Mouse (Mus musculus): ENCODE measurements around the gene Lsp1.

Lsp1 gene

GRCm38 (mm10) chr7:142476795-142477452, 16.3 kb downstream of the Lsp1 start:
- peak; percentile 85 to 86 for DNase-seq

GRCm38 (mm10) chr7:142478001-142478400, 17.4 kb downstream of the Lsp1 start:
- no peak for DNase-seq

- no peak for DNase-seq
Observed at GRCm38 (mm10) chr7:142478574-142478973, 18.0 kb downstream of the Lsp1 start.

- no peak for DNase-seq
Observed at GRCm38 (mm10) chr7:142479307-142479706, 18.7 kb downstream of the Lsp1 start.

- DNase-seq = no peak
Observed at GRCm38 (mm10) chr7:142479886-142480285, 19.3 kb downstream of the Lsp1 start.

GRCm38 (mm10) chr7:142480661-142481060, 20.1 kb downstream of the Lsp1 start:
- DNase-seq = no peak

- peak; percentile 76 to 83 for DNase-seq
Observed at GRCm38 (mm10) chr7:142481186-142481567, 20.6 kb downstream of the Lsp1 start.

GRCm38 (mm10) chr7:142481568-142482255, 21.1 kb downstream of the Lsp1 start:
- peak; percentile 38 to 47 for DNase-seq

GRCm38 (mm10) chr7:142482256-142482609, 21.6 kb downstream of the Lsp1 start:
- peak in 1 of 2 experiments; percentile 47 for DNase-seq

GRCm38 (mm10) chr7:142483136-142483535, 22.5 kb downstream of the Lsp1 start:
- DNase-seq = no peak

- DNase-seq = no peak
Observed at GRCm38 (mm10) chr7:142484780-142485179, 24.2 kb downstream of the Lsp1 start.

- DNase-seq = no peak
Observed at GRCm38 (mm10) chr7:142486751-142487162, 26.1 kb downstream of the Lsp1 start.

- peak; percentile 53 to 60 for DNase-seq
Observed at GRCm38 (mm10) chr7:142487341-142487859, 26.8 kb downstream of the Lsp1 start.

- DNase-seq = no peak
Observed at GRCm38 (mm10) chr7:142488053-142488452, 27.4 kb downstream of the Lsp1 start.

- peak; percentile 51 to 63 for DNase-seq
Observed at GRCm38 (mm10) chr7:142493535-142493934, 32.9 kb downstream of the Lsp1 start.

GRCm38 (mm10) chr7:142496158-142496557, 35.5 kb downstream of the Lsp1 start:
- DNase-seq = no peak

- DNase-seq = no peak
Observed at GRCm38 (mm10) chr7:142496800-142497199, 36.2 kb downstream of the Lsp1 start.

- no peak for DNase-seq
Observed at GRCm38 (mm10) chr7:142497775-142498174, 37.2 kb downstream of the Lsp1 start.

- no peak for DNase-seq
Observed at GRCm38 (mm10) chr7:142498575-142498974, 38.0 kb downstream of the Lsp1 start, which contains the start of gene Tnnt3. TSS of gene Tnnt3 (plus strand) at chr7:142498836.

GRCm38 (mm10) chr7:142499010-142499721, 38.6 kb downstream of the Lsp1 start:
- DNase-seq = no peak

- DNase-seq = no peak
Observed at GRCm38 (mm10) chr7:142500032-142500431, 39.4 kb downstream of the Lsp1 start.

GRCm38 (mm10) chr7:142503206-142503605, 42.6 kb downstream of the Lsp1 start:
- DNase-seq = no peak

- peak; percentile 37 to 46 for DNase-seq
Observed at GRCm38 (mm10) chr7:142505942-142506341, 45.3 kb downstream of the Lsp1 start.
